Mouse (Mus musculus) lung, adult 2 months (tissue): ENCODE measurements at regions not wholly inside any gene's neighbourhood (a gene's known extent, or its start where the extent isn't known, plus 50 kb on each side); places are given as distances from the start of the nearest gene placed in this dataset.
"Not testable (repeated sequence)": the region's sequence is repeated elsewhere in the genome, so short reads cannot be mapped to it uniquely, and the experiment has no call there.

Experiments
- DNase-seq: peaks from one replicate; pipeline ENCODE4 v3.0.0; 2022
- H3K4me1 ChIP-seq: fragments of 200-500 bp; 2 replicates; pipeline ENCODE4 v1.6.1; 2011; ENCODE audit warnings: low read length; ENCODE audit not compliant: control insufficient read depth, insufficient read depth
- H3K4me3 ChIP-seq: fragments of 200-500 bp; replicated peaks from 2 replicates; pipeline ENCODE3; 2011; ENCODE audit warnings: low read depth, mild to moderate bottlenecking, control low read depth, low read length; ENCODE audit errors: extremely low read depth
- CTCF ChIP-seq: fragments of 200-500 bp; IDR thresholded peaks from 2 replicates; pipeline ENCODE4 v1.5.1; 2011; ENCODE audit warnings: mild to moderate bottlenecking, low read length, control low read depth; ENCODE audit not compliant: insufficient read depth
- POLR2A ChIP-seq: fragments of 200-500 bp; IDR thresholded peaks from 2 replicates; pipeline ENCODE4 v1.6.1; 2011; ENCODE audit warnings: low read depth, mild to moderate bottlenecking, control low read depth, low read length, borderline replicate concordance; ENCODE audit errors: extremely low read depth
- WGBS: fragments of 180-500 bp; shearing (Covaris S2); methylation state at CpG from one replicate; pipeline ENCODE4 v1.1.7; 2018; 5-methylcytosine and 5-hydroxymethylcytosine counted together

GRCm38 (mm10) chr5:51980901-51981300 lies 209.4 kb downstream of the Dhx15 start:
- H3K4me3 ChIP-seq = no peak overlapping the region
- DNase-seq = no peak
- TF ChIP-seq CTCF (no peak), POLR2A (no peak)
- 77% methylated on average over 5 of the region's 5 CpGs for WGBS
- no peaks in the 10 kb centered on the region for H3K4me1 ChIP-seq

- TF ChIP-seq POLR2A (no peak), CTCF (no peak)
- Histone ChIP-seq H3K4me3 (no peak overlapping the region), H3K4me1 (no peaks in the 10 kb centered on the region)
- DNase-seq = no peak
- WGBS = 47% methylated on average over 5 of the region's 5 CpGs
These were observed 237.8 kb downstream of the Dhx15 start for GRCm38 (mm10) chr5:51952499-51952898.

DNA sequence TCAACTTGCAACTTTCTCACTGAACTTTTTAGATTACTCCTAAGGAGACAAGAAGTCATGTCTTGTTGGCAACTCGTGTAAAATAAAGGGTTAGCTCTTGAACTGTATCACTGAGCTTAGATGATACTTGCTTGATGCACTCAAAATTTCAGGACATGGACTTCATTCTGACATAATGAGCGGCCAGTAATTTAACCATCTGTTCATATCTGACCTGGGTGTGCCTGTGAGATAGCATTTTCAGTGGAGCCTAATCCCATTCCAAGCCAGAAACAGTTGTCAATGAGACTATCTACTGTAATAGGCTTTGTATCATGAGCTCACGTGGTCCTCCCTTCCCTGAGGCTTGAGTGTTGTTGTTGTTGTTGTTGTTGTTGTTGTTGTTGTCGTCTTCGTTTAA lies 240.3 kb downstream of the Dhx15 start:
- 86% methylated on average over 5 of the region's 5 CpGs for WGBS
- no peak for TF ChIP-seq CTCF
- no peak for TF ChIP-seq POLR2A
- Histone ChIP-seq H3K4me1 (no peaks in the 10 kb centered on the region), H3K4me3 (no peak overlapping the region)
- no peak for DNase-seq

GRCm38 (mm10) chr5:51946062-51946461 lies 244.3 kb downstream of the Dhx15 start:
- 93% methylated on average over 3 of the region's 3 CpGs for WGBS
- no peak overlapping the region for H3K4me3 ChIP-seq
- DNase-seq = no peak
- no peaks in the 10 kb centered on the region for H3K4me1 ChIP-seq
- TF ChIP-seq POLR2A (no peak), CTCF (no peak)

DNA sequence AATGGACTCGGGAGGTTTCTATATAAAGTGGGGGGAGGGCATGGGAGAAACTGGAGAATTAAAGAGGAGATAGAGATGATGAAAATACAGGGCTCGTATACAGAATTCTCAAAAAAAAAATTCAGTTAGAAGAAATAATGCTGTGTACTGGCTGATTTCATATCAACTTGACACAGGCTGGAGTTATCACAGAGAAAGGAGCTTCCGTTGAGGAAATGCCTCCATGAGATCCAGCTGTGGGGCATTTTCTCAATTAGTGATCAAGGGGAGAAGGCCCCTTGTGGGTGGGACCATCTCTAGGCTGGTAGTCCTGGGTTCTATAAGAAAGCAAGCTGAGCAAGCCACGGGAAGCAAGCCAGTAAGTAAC lies 248.4 kb downstream of the Dhx15 start:
- 51% methylated on average over 4 of the region's 4 CpGs for WGBS
- H3K4me1 ChIP-seq, H3K4me3 ChIP-seq, DNase-seq: not testable (repeated sequence)

DNA sequence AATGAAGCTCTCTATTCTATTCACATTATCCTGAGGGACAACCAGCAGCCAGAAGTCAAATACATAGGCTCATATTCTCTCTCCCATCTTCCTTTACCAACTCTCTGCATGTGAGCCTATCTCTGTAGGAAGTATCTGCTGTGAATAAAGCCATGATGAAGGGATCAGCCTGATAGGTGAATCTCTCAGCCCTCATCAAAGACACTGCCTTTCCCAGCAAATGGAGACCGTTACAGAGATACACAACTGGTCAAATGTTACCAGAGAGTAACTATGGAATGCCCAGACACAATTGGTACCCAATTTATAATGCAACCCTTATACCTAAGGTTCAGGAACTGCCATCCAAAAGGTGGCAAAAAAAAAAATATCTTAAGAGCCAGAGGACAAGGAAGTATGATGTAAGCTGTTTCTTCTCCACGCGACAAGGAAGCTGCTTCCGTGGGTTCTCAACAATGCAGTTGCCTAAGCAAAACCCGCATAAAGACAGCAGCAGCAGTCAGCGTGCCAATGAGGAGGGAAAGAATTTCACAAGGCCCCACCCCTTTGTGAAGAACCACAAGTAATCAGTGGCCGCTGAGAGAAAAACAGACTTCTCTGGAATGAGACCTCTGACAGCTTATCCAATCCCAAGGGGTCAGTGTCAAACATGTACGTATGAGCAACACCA lies 248.9 kb downstream of the Dhx15 start:
- DNase-seq = no peak
- 26% methylated on average over 8 of the region's 8 CpGs for WGBS

GRCm38 (mm10) chr5:51938845-51939244 lies 251.5 kb downstream of the Dhx15 start:
- DNase-seq = no peak
- TF ChIP-seq POLR2A = no peak
- no peak for TF ChIP-seq CTCF
- 92% methylated on average over 6 of the region's 6 CpGs for WGBS
- H3K4me1 ChIP-seq = no peaks in the 10 kb centered on the region
- H3K4me3 ChIP-seq = no peak overlapping the region

More for the DNA sequence above, 248.9 kb downstream of the Dhx15 start:
- Histone ChIP-seq H3K4me1 (no peaks in the 10 kb centered on the region), H3K4me3 (no peak overlapping the region)
- TF ChIP-seq POLR2A (no peak), CTCF (no peak)

DNA sequence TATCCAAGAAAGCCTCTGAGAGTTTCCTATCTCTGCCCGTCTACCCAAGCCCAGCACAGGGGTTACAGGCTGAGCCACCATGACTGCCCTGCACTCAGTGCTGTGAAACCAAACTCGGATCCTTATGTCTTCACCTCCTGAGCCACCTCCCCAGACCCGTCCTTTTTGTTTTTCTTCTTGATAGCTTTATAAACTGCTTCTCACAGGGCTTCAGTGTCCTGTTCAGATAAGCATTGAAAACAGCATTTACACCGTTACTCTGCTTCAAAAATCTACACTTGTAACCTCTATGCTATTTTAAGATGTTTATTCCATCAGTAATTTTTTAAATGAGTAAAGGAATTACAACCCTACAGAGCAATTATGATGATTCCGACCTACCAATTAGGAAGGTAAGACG lies 253.0 kb downstream of the Dhx15 start:
- 71% methylated on average over 6 of the region's 6 CpGs for WGBS
- no peak for DNase-seq
- TF ChIP-seq CTCF (no peak), POLR2A (no peak)

GRCm38 (mm10) chr5:51935391-51936354 lies 254.6 kb downstream of the Dhx15 start:
- no peak for DNase-seq
- 73% methylated on average over 17 of the region's 17 CpGs for WGBS
- TF ChIP-seq POLR2A (no peak), CTCF (no peak)
- H3K4me1 ChIP-seq = no peaks in the 10 kb centered on the region
- H3K4me3 ChIP-seq = no peak overlapping the region

More for the DNA sequence above, 253.0 kb downstream of the Dhx15 start:
- Histone ChIP-seq H3K4me1 (no peaks in the 10 kb centered on the region), H3K4me3 (no peak overlapping the region)

DNA sequence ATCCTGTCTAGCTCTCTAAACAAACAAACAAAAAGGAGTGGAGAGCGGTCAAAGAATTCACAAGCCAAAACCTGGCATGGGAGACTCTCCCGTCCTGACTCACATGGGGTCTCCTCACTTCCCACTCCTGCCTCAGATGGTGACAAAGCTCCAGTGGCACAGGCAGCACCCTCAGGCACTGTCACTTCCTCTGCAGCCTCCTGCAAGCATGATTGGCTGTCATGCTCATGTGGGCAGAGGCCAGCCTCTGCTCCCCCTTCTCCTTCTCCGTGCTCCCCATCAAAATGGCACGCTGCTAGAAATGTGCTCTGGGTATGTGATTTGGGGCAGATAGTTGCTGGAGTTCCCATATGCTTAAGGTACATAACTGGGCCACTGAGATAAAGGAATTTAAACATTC lies 255.4 kb downstream of the Dhx15 start:
- Histone ChIP-seq H3K4me1 (no peaks in the 10 kb centered on the region), H3K4me3 (no peak overlapping the region)
- TF ChIP-seq POLR2A (no peak), CTCF (no peak)
- WGBS = 74% methylated on average over 4 of the region's 4 CpGs
- no peak for DNase-seq

DNA sequence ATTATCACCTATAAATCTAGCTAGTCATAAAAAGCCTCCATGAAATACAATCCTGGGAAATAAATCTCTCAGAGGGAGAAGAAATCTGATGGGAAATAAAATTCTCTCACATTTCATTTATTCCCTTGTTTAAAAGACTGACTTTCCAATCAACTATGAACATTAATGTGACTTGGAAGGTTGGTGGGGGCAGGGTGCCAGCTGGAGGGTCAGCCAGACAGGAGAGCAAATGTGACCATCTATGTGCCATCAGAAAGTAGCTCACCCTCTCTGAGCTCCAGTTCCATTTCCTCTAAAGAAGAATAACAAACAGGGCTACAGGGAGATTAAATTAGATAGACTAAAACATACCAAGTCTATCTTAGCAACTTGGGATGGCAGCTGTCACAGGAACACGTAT lies 257.0 kb downstream of the Dhx15 start:
- WGBS = 83% methylated on average over 1 of the region's 1 CpGs
- TF ChIP-seq POLR2A (no peak), CTCF (no peak)
- no peak for DNase-seq
- no peaks in the 10 kb centered on the region for H3K4me1 ChIP-seq
- H3K4me3 ChIP-seq = no peak overlapping the region
